Mouse (Mus musculus): ENCODE measurements at regions not wholly inside any gene's neighbourhood (a gene's known extent, or its start where the extent isn't known, plus 50 kb on each side); places are given as distances from the start of the nearest gene placed in this dataset.

DNA sequence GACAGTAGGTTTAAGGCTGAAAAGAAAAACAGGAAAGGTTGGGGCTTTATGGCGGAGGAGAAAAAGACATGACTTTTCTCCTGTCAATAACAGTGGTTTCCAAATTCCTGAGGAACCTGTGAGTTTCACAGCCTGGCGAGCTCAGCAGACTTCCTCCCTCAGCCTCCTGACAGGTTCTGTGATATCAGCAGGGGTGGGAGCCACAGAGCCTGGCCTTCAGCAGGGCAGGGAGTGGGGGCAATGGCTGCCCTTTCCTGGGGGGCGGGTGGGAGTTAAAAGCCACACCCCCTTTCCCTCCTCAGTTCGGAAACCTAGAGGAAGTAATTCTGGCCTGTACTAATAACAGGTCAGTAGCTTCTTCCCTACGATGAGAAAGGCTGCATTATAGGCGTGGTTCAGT is 211.7 kb downstream of the Rchy1 start:
- Histone ChIP-seq H3K36me3 (ENCODE audit: control insufficient read depth, insufficient read depth) (no peaks in the 10 kb centered on the region), H3K9ac (ENCODE audit: low read length) (no peak overlapping the region), H3K4me1 (ENCODE audit: control insufficient read depth, insufficient read depth, low read length) (0 out of 2 replicates have a peak, but pooled peaks cover 2% of the 10 kb centered on the region), H3K27me3 (ENCODE audit: control insufficient read depth, insufficient read depth, low read length) (no peaks in the 10 kb centered on the region), H3K4me2 (ENCODE audit: low read depth, low read length) (no peak overlapping the region), H3K27ac (ENCODE audit: low read length) (no peak overlapping the region), H3K9me3 (replicated peaks; ENCODE audit: control insufficient read depth, low read length) (no peaks in the 10 kb centered on the region), H3K4me3 (ENCODE audit: low read length) (no peak overlapping the region)
- no peak for ATAC-seq (replicated peaks; ENCODE audit: extremely low read depth, insufficient read depth, low FRiP score)
- 45% methylated on average over 6 of the region's 6 CpGs for WGBS

DNA sequence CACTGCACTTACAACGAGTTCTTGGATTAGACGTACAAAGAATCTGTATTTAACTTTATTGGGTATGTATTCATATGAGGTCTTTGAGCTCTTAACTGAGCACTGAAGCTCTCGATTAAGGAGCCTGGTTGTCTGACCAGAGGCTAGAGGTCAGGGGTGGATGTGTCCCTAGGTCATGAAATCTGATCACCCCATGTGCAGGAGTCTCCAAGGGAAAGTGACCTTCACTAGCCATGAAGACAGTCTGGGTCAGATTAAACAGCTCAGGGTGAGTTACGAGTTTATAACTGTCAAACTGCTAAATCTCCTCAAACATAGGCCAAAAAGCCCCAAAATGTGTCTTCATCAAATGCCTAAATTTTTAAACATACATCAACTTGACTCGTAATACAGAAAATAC is 216.8 kb downstream of the Rchy1 start:
- Histone ChIP-seq H3K4me3 (ENCODE audit: low read length) (no peak overlapping the region), H3K4me1 (ENCODE audit: control insufficient read depth, insufficient read depth, low read length) (no peaks in the 10 kb centered on the region), H3K9me3 (replicated peaks; ENCODE audit: control insufficient read depth, low read length) (0 out of 2 replicates have a peak, but pooled peaks cover 2% of the 10 kb centered on the region), H3K9ac (ENCODE audit: low read length) (no peak overlapping the region), H3K4me2 (ENCODE audit: low read depth, low read length) (no peak overlapping the region), H3K36me3 (ENCODE audit: control insufficient read depth, insufficient read depth) (no peaks in the 10 kb centered on the region), H3K27ac (ENCODE audit: low read length) (no peak overlapping the region), H3K27me3 (ENCODE audit: control insufficient read depth, insufficient read depth, low read length) (no peaks in the 10 kb centered on the region)
- no peak for ATAC-seq (replicated peaks; ENCODE audit: extremely low read depth, insufficient read depth, low FRiP score)
- WGBS: 67% methylated on average over 5 of the region's 5 CpGs

DNA sequence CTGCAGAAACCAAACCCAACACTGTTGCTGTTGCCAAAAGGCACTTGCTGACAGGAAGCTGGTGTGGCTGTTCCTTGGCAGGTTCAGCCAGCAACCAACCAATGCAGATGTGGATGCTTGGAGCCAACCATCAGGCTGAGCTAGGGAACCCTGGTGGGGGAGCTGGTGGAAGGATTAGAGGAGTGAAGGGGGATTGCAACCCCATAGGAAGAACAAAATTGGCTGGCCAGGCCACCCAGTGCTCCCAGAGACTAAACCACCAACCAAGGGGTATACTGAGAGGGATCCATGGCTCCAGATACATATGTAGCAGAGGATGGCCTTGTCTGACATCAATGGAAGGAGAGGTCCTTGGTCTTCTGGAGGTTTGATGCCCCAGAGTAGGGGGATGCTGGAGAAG is 218.5 kb downstream of the Rchy1 start:
- Histone ChIP-seq H3K4me3 (ENCODE audit: low read length) (no peak overlapping the region), H3K27ac (ENCODE audit: low read length) (no peak overlapping the region), H3K4me2 (ENCODE audit: low read depth, low read length) (no peak overlapping the region), H3K9ac (ENCODE audit: low read length) (no peak overlapping the region), H3K4me1 (ENCODE audit: control insufficient read depth, insufficient read depth, low read length) (peaks cover 12% of the 10 kb centered on the region; the same call in 1 of the 2 replicates), H3K36me3 (ENCODE audit: control insufficient read depth, insufficient read depth) (no peaks in the 10 kb centered on the region), H3K27me3 (ENCODE audit: control insufficient read depth, insufficient read depth, low read length) (no peaks in the 10 kb centered on the region), H3K9me3 (replicated peaks; ENCODE audit: control insufficient read depth, low read length) (0 out of 2 replicates have a peak, but pooled peaks cover 2% of the 10 kb centered on the region)
- ATAC-seq (replicated peaks; ENCODE audit: extremely low read depth, insufficient read depth, low FRiP score): no peak

DNA sequence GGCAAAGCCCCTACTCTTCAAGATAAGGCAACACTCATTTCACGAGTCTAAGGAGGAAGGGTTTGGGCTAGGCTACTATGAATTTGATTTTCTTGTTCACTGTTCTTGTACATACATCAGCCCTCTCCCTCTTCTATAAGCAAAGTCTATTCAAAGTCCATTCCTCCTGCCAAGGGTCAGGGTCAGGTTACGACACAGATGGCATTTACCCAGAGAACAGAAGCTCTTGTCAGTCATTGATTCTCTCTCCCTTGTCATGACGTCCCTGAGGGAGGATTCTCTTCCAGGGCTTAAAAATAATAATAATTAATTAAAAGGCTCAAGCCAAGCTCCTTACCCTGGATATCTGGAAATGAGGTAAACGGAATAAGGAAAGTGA is 222.7 kb downstream of the Rchy1 start:
- peak; percentile 21; the same call in 1 of the 2 replicates for ATAC-seq (replicated peaks; ENCODE audit: extremely low read depth, insufficient read depth, low FRiP score)
- peak overlapping the region; percentile 36 for H3K4me2 ChIP-seq (ENCODE audit: low read depth, low read length)
- H3K9ac ChIP-seq (ENCODE audit: low read length): no peak overlapping the region
- 40% methylated on average over 4 of the region's 4 CpGs for WGBS
- peak overlapping the region; percentile 66 for H3K27ac ChIP-seq (ENCODE audit: low read length)
- H3K4me3 ChIP-seq (ENCODE audit: low read length): no peak overlapping the region
- peaks cover 12% of the 10 kb centered on the region; the same call in 1 of the 2 replicates for H3K4me1 ChIP-seq (ENCODE audit: control insufficient read depth, insufficient read depth, low read length)
- no peaks in the 10 kb centered on the region for H3K27me3 ChIP-seq (ENCODE audit: control insufficient read depth, insufficient read depth, low read length)
- H3K9me3 ChIP-seq (replicated peaks; ENCODE audit: control insufficient read depth, low read length): 0 out of 2 replicates have a peak, but pooled peaks cover 2% of the 10 kb centered on the region
- no peaks in the 10 kb centered on the region for H3K36me3 ChIP-seq (ENCODE audit: control insufficient read depth, insufficient read depth)

DNA sequence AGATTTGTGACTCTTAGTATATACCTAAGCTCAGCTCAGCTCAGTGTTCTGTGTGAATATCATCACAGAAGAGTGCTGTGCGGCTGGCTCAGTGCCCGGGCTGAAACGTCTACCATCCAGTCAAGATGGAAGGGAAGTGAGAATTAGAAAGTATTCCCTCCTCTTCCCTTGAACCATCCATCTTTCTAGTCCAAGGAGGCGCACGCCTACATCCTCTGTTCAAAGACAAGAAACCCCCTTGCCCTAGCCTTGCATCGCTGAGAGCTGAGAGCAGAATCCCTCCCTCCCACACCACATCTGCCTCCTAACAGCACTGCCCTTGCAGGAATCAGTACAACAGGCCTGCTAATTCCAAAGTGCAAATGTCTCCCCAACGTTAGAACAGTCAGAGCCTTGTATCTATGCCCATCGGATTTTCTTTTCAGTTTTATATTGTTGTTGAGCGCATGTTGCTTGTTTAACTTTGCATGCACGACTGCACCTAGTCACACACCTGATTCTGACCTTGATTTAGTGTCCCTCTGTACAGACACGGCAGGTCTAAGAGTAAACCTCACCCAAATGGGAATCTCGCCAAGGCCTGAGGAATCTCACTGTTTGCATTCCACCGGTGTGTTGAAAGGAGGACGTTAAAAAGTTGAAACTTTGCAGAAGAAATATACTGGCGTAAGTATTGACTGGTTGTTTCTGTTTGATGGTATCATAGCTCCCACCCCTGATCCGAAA is 222.2 kb downstream of the Parm1 start:
- WGBS: 32% methylated on average over 16 of the region's 16 CpGs
- Histone ChIP-seq H3K27ac (ENCODE audit: low read length) (peak overlapping the region; percentile 66), H3K4me1 (ENCODE audit: control insufficient read depth, insufficient read depth, low read length) (peaks cover 12% of the 10 kb centered on the region; the same call in 1 of the 2 replicates), H3K9me3 (replicated peaks; ENCODE audit: control insufficient read depth, low read length) (0 out of 2 replicates have a peak, but pooled peaks cover 2% of the 10 kb centered on the region), H3K4me3 (ENCODE audit: low read length) (no peak overlapping the region), H3K27me3 (ENCODE audit: control insufficient read depth, insufficient read depth, low read length) (no peaks in the 10 kb centered on the region), H3K36me3 (ENCODE audit: control insufficient read depth, insufficient read depth) (no peaks in the 10 kb centered on the region), H3K4me2 (ENCODE audit: low read depth, low read length) (peak overlapping the region; percentile 36), H3K9ac (ENCODE audit: low read length) (no peak overlapping the region)
- ATAC-seq (replicated peaks; ENCODE audit: extremely low read depth, insufficient read depth, low FRiP score): peak; percentile 80

DNA sequence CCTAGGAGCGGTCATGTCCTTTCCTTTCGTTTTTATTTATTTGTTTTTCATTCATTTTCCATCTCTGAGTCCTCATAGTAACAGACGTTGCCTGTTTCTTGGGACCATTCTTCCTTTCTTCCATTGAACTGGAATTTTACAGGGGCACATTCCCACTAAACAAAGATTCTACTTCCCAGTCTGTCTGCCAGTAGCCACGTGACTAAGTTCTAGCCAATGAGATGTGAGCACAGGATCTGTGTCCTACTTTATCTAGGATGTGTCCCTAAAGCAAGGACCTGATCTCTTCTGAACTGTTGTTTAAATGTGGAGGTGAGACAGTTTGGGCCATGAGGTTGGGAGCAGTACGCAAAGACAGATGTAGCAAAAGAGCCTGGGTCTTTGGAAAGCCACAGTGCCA is 214.6 kb downstream of the Parm1 start:
- no peak overlapping the region for H3K9ac ChIP-seq (ENCODE audit: low read length)
- H3K36me3 ChIP-seq (ENCODE audit: control insufficient read depth, insufficient read depth): no peaks in the 10 kb centered on the region
- H3K27me3 ChIP-seq (ENCODE audit: control insufficient read depth, insufficient read depth, low read length): no peaks in the 10 kb centered on the region
- no peak overlapping the region for H3K4me2 ChIP-seq (ENCODE audit: low read depth, low read length)
- no peak for ATAC-seq (replicated peaks; ENCODE audit: extremely low read depth, insufficient read depth, low FRiP score)
- H3K9me3 ChIP-seq (replicated peaks; ENCODE audit: control insufficient read depth, low read length): no peaks in the 10 kb centered on the region
- 80% methylated on average over 5 of the region's 5 CpGs for WGBS
- no peak overlapping the region for H3K4me3 ChIP-seq (ENCODE audit: low read length)
- H3K4me1 ChIP-seq (ENCODE audit: control insufficient read depth, insufficient read depth, low read length): no peaks in the 10 kb centered on the region
- H3K27ac ChIP-seq (ENCODE audit: low read length): no peak overlapping the region

DNA sequence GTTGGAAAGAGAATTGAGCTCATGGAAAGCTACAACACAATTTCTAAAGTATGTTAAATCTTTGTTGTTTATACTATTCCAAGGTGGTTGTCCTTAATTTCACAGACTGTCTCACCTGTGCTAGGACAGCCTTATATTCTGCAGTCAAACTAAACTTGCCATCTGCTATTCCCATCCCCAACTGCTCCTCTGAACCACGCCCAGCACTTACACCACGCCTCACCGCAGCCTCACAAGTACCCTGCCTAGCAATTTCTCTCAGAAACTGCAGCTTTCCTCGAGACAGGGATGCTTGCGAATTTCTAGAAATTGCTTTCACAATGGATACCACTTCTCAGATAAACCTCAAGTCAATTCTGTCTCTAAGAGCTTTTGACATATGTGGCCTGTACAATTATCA is 213.7 kb downstream of the Parm1 start:
- no peaks in the 10 kb centered on the region for H3K9me3 ChIP-seq (replicated peaks; ENCODE audit: control insufficient read depth, low read length)
- no peak overlapping the region for H3K4me2 ChIP-seq (ENCODE audit: low read depth, low read length)
- no peaks in the 10 kb centered on the region for H3K36me3 ChIP-seq (ENCODE audit: control insufficient read depth, insufficient read depth)
- WGBS: 78% methylated on average over 5 of the region's 5 CpGs
- no peaks in the 10 kb centered on the region for H3K27me3 ChIP-seq (ENCODE audit: control insufficient read depth, insufficient read depth, low read length)
- no peak for ATAC-seq (replicated peaks; ENCODE audit: extremely low read depth, insufficient read depth, low FRiP score)
- H3K4me3 ChIP-seq (ENCODE audit: low read length): no peak overlapping the region
- H3K27ac ChIP-seq (ENCODE audit: low read length): no peak overlapping the region
- no peak overlapping the region for H3K9ac ChIP-seq (ENCODE audit: low read length)
- no peaks in the 10 kb centered on the region for H3K4me1 ChIP-seq (ENCODE audit: control insufficient read depth, insufficient read depth, low read length)

DNA sequence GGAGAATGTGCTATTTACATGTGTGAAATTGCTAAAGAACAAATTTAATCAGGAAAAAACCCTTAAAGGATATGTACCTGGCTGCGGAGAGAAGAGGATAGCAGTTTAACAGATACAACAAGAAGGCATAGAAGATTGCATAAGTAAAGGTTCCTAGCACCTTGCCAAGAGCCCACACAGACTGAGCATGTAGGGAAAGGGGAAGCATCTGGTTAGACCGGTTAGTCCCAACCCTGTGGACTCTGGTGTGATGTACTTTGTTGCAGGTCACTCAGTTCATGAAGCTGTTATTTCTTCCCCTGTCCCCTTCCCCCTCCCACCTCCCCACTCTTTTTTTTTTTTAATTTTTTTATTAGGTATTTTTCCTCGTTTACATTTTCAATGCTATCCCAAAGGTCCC is 212.5 kb downstream of the Parm1 start:
- no peaks in the 10 kb centered on the region for H3K27me3 ChIP-seq (ENCODE audit: control insufficient read depth, insufficient read depth, low read length)
- no peak overlapping the region for H3K4me2 ChIP-seq (ENCODE audit: low read depth, low read length)
- no peak overlapping the region for H3K9ac ChIP-seq (ENCODE audit: low read length)
- ATAC-seq (replicated peaks; ENCODE audit: extremely low read depth, insufficient read depth, low FRiP score): no peak
- H3K4me1 ChIP-seq (ENCODE audit: control insufficient read depth, insufficient read depth, low read length): no peaks in the 10 kb centered on the region
- 44% methylated on average over 3 of the region's 3 CpGs for WGBS
- H3K9me3 ChIP-seq (replicated peaks; ENCODE audit: control insufficient read depth, low read length): no peaks in the 10 kb centered on the region
- no peak overlapping the region for H3K27ac ChIP-seq (ENCODE audit: low read length)
- H3K36me3 ChIP-seq (ENCODE audit: control insufficient read depth, insufficient read depth): no peaks in the 10 kb centered on the region
- no peak overlapping the region for H3K4me3 ChIP-seq (ENCODE audit: low read length)

DNA sequence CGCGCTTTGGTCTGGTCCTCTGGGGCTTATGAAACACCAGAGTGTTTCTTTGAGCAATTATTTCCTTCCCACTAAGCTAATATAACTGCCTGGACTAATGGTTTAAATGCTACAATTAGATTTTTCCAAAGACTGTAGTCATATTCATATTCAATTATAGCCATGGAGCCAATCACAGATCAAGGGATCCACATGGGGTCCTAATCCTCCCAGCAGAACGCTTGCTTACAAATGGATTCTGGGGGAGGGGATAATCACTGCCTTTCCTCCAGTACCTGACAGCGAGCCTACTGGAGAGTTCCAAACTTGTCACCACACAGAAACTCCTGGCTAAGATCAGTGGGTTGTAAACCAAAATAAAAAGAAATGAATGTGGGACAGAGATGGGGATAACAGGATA is 212.0 kb downstream of the Parm1 start:
- Histone ChIP-seq H3K4me2 (ENCODE audit: low read depth, low read length) (no peak overlapping the region), H3K9me3 (replicated peaks; ENCODE audit: control insufficient read depth, low read length) (no peaks in the 10 kb centered on the region), H3K36me3 (ENCODE audit: control insufficient read depth, insufficient read depth) (no peaks in the 10 kb centered on the region), H3K9ac (ENCODE audit: low read length) (no peak overlapping the region), H3K4me3 (ENCODE audit: low read length) (no peak overlapping the region), H3K27ac (ENCODE audit: low read length) (no peak overlapping the region), H3K4me1 (ENCODE audit: control insufficient read depth, insufficient read depth, low read length) (no peaks in the 10 kb centered on the region), H3K27me3 (ENCODE audit: control insufficient read depth, insufficient read depth, low read length) (no peaks in the 10 kb centered on the region)
- ATAC-seq (replicated peaks; ENCODE audit: extremely low read depth, insufficient read depth, low FRiP score): no peak
- WGBS: 56% methylated on average over 4 of the region's 4 CpGs
